Mouse (Mus musculus) bone marrow macrophage, adult 2 months (primary cell): ENCODE measurements around the gene Gm10053.

Experiments
- CTCF ChIP-seq: IDR thresholded peaks from 2 replicates; pipeline ENCODE4 v1.5.1; 2012; ENCODE audit warnings: low read depth, mild to moderate bottlenecking, low read length, moderate library complexity
- POLR2A ChIP-seq: IDR thresholded peaks from 2 replicates; pipeline ENCODE4 v1.6.1; 2012; ENCODE audit warnings: mild to moderate bottlenecking, low read depth, low read length, borderline replicate concordance

GRCm38 (mm10) chr19:24902821-24903220 is 27.3 kb downstream of the Gm10053 start:
- TF ChIP-seq CTCF (no peak), POLR2A (no peak)
